Mouse (Mus musculus) MEL (cell line): ENCODE measurements around the gene Secisbp2. TPM values are rescaled to one million over a fixed set of nuclear protein-coding genes. Genes with fewer than 3 reads are reported as not detected.
A peak's percentile ranks its signal among the peaks of the same experiment; 100 is the strongest.

Experiments used
- DNase-seq: peaks from one replicate; pipeline ENCODE4 v3.0.0; 2011; ENCODE audit warnings: low read depth, low spot score
- H3K27ac ChIP-seq: 2 replicates; pipeline ENCODE4 v1.5.1; 2012; ENCODE audit warnings: low read depth, mild to moderate bottlenecking, control low read depth, low read length, moderate library complexity; ENCODE audit not compliant: control insufficient read depth
- H3K27me3 ChIP-seq, 2 experiments: fragments of 150-350 bp in 1 of 2; sonication (generic) in 1 of 2; 2 replicates each; pipeline ENCODE4 v1.6.1; 2012; ENCODE audit warnings: low read length in 2 of 2, mild to moderate bottlenecking in 2 of 2, improper control_type of control experiment in 1 of 2, moderate library complexity in 1 of 2; ENCODE audit not compliant: insufficient read depth in 2 of 2, control insufficient read depth in 1 of 2
- H3K36me3 ChIP-seq, 2 experiments: 2 replicates each; pipeline ENCODE4 v1.6.1; 2012 to 2014; ENCODE audit warnings: low read length in 2 of 2, improper control_type of control experiment in 1 of 2, inconsistent platforms in 1 of 2, mild to moderate bottlenecking in 1 of 2; ENCODE audit not compliant: insufficient read depth in 2 of 2, control insufficient read depth in 1 of 2
- H3K4me1 ChIP-seq, 2 experiments: fragments of 150-350 bp in 1 of 2; sonication (generic) in 1 of 2; 2 replicates each; pipeline ENCODE4 v1.6.1; 2012; ENCODE audit warnings: low read length in 2 of 2, improper control_type of control experiment in 1 of 2, mild to moderate bottlenecking in 1 of 2; ENCODE audit not compliant: insufficient read depth in 2 of 2, control insufficient read depth in 1 of 2
- H3K4me3 ChIP-seq, 2 experiments: fragments of 150-350 bp in 1 of 2; sonication (generic) in 1 of 2; 2 replicates each; pipeline ENCODE4 v1.5.1; 2012; ENCODE audit warnings: low read depth in 2 of 2, low read length in 2 of 2, mild to moderate bottlenecking in 2 of 2, moderate library complexity in 2 of 2, control low read depth in 1 of 2, improper control_type of control experiment in 1 of 2; ENCODE audit not compliant: control insufficient read depth in 1 of 2, insufficient read depth in 1 of 2
- H3K79me2 ChIP-seq: 2 replicates; pipeline ENCODE4 v1.6.1; 2012; ENCODE audit warnings: mild to moderate bottlenecking, low read length, moderate library complexity; ENCODE audit not compliant: control insufficient read depth, poor library complexity, insufficient read depth
- H3K9ac ChIP-seq: 2 replicates; pipeline ENCODE4 v1.6.1; 2012; ENCODE audit warnings: low read depth, mild to moderate bottlenecking, control low read depth, low read length, moderate library complexity; ENCODE audit not compliant: control insufficient read depth, poor library complexity, severe bottlenecking
- H3K9me3 ChIP-seq: fragments of 150-350 bp; sonication (generic); replicated peaks from 2 replicates; pipeline ENCODE4 v1.6.1; 2012; ENCODE audit warnings: mild to moderate bottlenecking, low read length, improper control_type of control experiment, moderate library complexity; ENCODE audit not compliant: insufficient read depth
- BHLHE40 ChIP-seq: IDR thresholded peaks from 2 replicates; pipeline ENCODE4 v1.6.1; 2012; ENCODE audit warnings: low read depth, mild to moderate bottlenecking, inconsistent platforms, low read length, improper control_type of control experiment, borderline replicate concordance
- CHD1 ChIP-seq: IDR thresholded peaks from 2 replicates; pipeline ENCODE4 v1.6.1; 2012; ENCODE audit warnings: low read depth, mild to moderate bottlenecking, inconsistent platforms, low read length, improper control_type of control experiment
- CHD2 ChIP-seq: IDR thresholded peaks from 2 replicates; pipeline ENCODE4 v1.6.1; 2011; ENCODE audit warnings: low read length, improper control_type of control experiment
- CTCF ChIP-seq, 3 experiments: IDR thresholded peaks in 2 of 3; conservative IDR thresholded peaks in 1 of 3; 2 replicates each; pipeline ENCODE4 v1.5.1; 2011 to 2012; ENCODE audit warnings: low read length in 3 of 3, low read depth in 2 of 3, mild to moderate bottlenecking in 2 of 3, improper control_type of control experiment in 1 of 3, inconsistent platforms in 1 of 3, mixed read lengths in 1 of 3, moderate library complexity in 1 of 3; ENCODE audit not compliant: control insufficient read depth in 1 of 3, insufficient read depth in 1 of 3, poor library complexity in 1 of 3, severe bottlenecking in 1 of 3
- ELF1 ChIP-seq: IDR thresholded peaks from 2 replicates; pipeline ENCODE4 v1.6.1; 2014; ENCODE audit warnings: low read depth, mild to moderate bottlenecking, inconsistent platforms, low read length, improper control_type of control experiment, moderate library complexity
- EP300 ChIP-seq, 2 experiments: IDR thresholded peaks; 2 replicates each; pipeline ENCODE4 v1.6.1; 2011; ENCODE audit warnings: improper control_type of control experiment in 2 of 2, low read length in 2 of 2, low read depth in 1 of 2, mild to moderate bottlenecking in 1 of 2
- ETS1 ChIP-seq: IDR thresholded peaks from 2 replicates; pipeline ENCODE4 v1.6.1; 2012; ENCODE audit warnings: low read depth, mild to moderate bottlenecking, inconsistent platforms, low read length, improper control_type of control experiment, moderate library complexity
- GABPA ChIP-seq: IDR thresholded peaks from 2 replicates; pipeline ENCODE4 v1.6.1; 2012; ENCODE audit warnings: low read depth, mild to moderate bottlenecking, inconsistent platforms, low read length, improper control_type of control experiment, moderate library complexity
- GATA1 ChIP-seq: IDR thresholded peaks from 2 replicates; pipeline ENCODE4 v1.6.1; 2011; ENCODE audit warnings: low read depth, low read length, improper control_type of control experiment
- JUND ChIP-seq: IDR thresholded peaks from 2 replicates; pipeline ENCODE4 v1.6.1; 2011; ENCODE audit warnings: low read depth, mild to moderate bottlenecking, improper control_type of control experiment, low read length
- KAT2A ChIP-seq: conservative IDR thresholded peaks from 2 replicates; pipeline ENCODE4 v1.6.1; 2012; ENCODE audit warnings: low read depth, low read length, improper control_type of control experiment, inconsistent platforms
- MAFK ChIP-seq: IDR thresholded peaks from 2 replicates; pipeline ENCODE4 v1.6.1; 2011; ENCODE audit warnings: low read depth, mild to moderate bottlenecking, low read length, improper control_type of control experiment, borderline replicate concordance
- MAX ChIP-seq: IDR thresholded peaks from 2 replicates; pipeline ENCODE4 v1.6.1; 2011; ENCODE audit warnings: low read length, improper control_type of control experiment
- MEF2A ChIP-seq: IDR thresholded peaks from 2 replicates; pipeline ENCODE4 v1.6.1; 2014; ENCODE audit warnings: low read depth, mild to moderate bottlenecking, inconsistent platforms, low read length, improper control_type of control experiment; ENCODE audit not compliant: poor library complexity, insufficient replicate concordance, severe bottlenecking; ENCODE audit errors: extremely low read depth
- MYB ChIP-seq: IDR thresholded peaks from 2 replicates; pipeline ENCODE4 v1.6.1; 2011; ENCODE audit warnings: mild to moderate bottlenecking, low read depth, low read length, improper control_type of control experiment
- NELFE ChIP-seq: IDR thresholded peaks from 2 replicates; pipeline ENCODE4 v1.6.1; 2011; ENCODE audit warnings: low read depth, low read length, improper control_type of control experiment
- POLR2AphosphoS2 ChIP-seq: IDR thresholded peaks from 2 replicates; pipeline ENCODE4 v1.6.1; 2011; ENCODE audit warnings: low read length, improper control_type of control experiment
- RCOR1 ChIP-seq: IDR thresholded peaks from 2 replicates; pipeline ENCODE4 v1.6.1; 2012; ENCODE audit warnings: low read depth, mild to moderate bottlenecking, inconsistent platforms, low read length, improper control_type of control experiment
- SIN3A ChIP-seq: IDR thresholded peaks from 2 replicates; pipeline ENCODE4 v1.6.1; 2012; ENCODE audit warnings: low read length, improper control_type of control experiment, inconsistent platforms
- TAL1 ChIP-seq: IDR thresholded peaks from 2 replicates; pipeline ENCODE4 v1.6.1; 2012; ENCODE audit warnings: mild to moderate bottlenecking, inconsistent platforms, low read length, moderate library complexity, mixed read lengths
- TCF12 ChIP-seq: IDR thresholded peaks from 2 replicates; pipeline ENCODE4 v1.6.1; 2014; ENCODE audit warnings: low read depth, mild to moderate bottlenecking, inconsistent platforms, low read length, improper control_type of control experiment, moderate library complexity
- UBTF ChIP-seq: IDR thresholded peaks from 2 replicates; pipeline ENCODE4 v1.6.1; 2012; ENCODE audit warnings: low read depth, mild to moderate bottlenecking, inconsistent platforms, low read length, improper control_type of control experiment, moderate library complexity, borderline replicate concordance; ENCODE audit not compliant: insufficient read depth
- USF2 ChIP-seq, 2 experiments: IDR thresholded peaks; 2 replicates each; pipeline ENCODE4 v1.6.1; 2011 to 2012; ENCODE audit warnings: improper control_type of control experiment in 2 of 2, low read length in 2 of 2, borderline replicate concordance in 1 of 2, inconsistent platforms in 1 of 2, low read depth in 1 of 2, mild to moderate bottlenecking in 1 of 2; ENCODE audit not compliant: insufficient read depth in 1 of 2
- ZC3H11A ChIP-seq: IDR thresholded peaks from 2 replicates; pipeline ENCODE4 v1.6.1; 2012; ENCODE audit warnings: low read depth, mild to moderate bottlenecking, inconsistent platforms, low read length, improper control_type of control experiment
- ZKSCAN1 ChIP-seq: IDR thresholded peaks from 2 replicates; pipeline ENCODE4 v1.6.1; 2012; ENCODE audit warnings: low read depth, mild to moderate bottlenecking, inconsistent platforms, low read length, improper control_type of control experiment, moderate library complexity
- ZMIZ1 ChIP-seq: IDR thresholded peaks from 2 replicates; pipeline ENCODE4 v1.6.1; 2012; ENCODE audit warnings: low read depth, mild to moderate bottlenecking, inconsistent platforms, low read length, improper control_type of control experiment, moderate library complexity
- polyA plus RNA-seq, 2 experiments: library from polyadenylated mRNA; stranded (reverse) in 1 of 2; unstranded in 1 of 2; fragments of >175 nt in 1 of 2; fragments of >200 nt in 1 of 2; gene quantifications; 2 replicates each; pipeline versions ENCODE4 v1.2.1 to v1.2.4; 2012; ENCODE audit warnings: low replicate concordance in 2 of 2, low read depth in 1 of 2; ENCODE audit not compliant: insufficient read length in 2 of 2, insufficient read depth in 1 of 2, missing spikeins in 1 of 2
- total RNA-seq: library from RNA; depleted of rRNA; stranded (reverse); fragments of 300-350 nt; gene quantifications from 2 replicates; pipeline ENCODE4 v1.2.3, GENCODE M21; 2012

Gene Secisbp2
- total and polyA plus RNA-seq, 3 experiments = 26.0 to 76.4 (median 28.5) TPM

DNA sequence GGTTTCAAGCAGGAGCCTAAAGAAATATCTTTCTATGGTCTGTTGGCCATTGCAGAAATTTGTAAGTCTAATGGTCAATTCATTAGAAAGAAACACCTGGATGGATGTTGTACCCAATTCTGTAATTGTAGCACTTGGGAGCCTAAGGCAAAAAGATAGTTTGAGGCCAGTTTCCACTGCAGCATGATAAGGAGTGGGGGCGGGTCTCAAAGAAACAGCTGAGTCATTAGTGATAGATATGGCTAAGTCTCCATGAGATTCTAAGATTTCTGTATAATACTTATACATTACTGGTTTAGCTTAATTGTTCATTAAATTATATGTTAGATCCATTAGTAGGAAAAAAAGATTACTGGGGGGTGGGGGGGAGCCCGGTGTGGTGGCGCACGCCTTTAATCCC is 3.3 kb upstream of the Secisbp2 start (continued):
- no peak for TF ChIP-seq RCOR1
- TF ChIP-seq MEF2A = no peak
- peak; percentile 26 for TF ChIP-seq CHD1
- no peak for TF ChIP-seq ZKSCAN1
- TF ChIP-seq CHD2 = no peak
- TF ChIP-seq MAFK = peak; percentile 51; the same call in 1 of the 2 replicates
- TF ChIP-seq EP300 (IDR thresholded peaks at IDR 0.05; ENCODE audit: low read depth in 1 of 2, low read length in 2 of 2) = peak; percentile 81 to 87
- TF ChIP-seq UBTF = no peak
- no peak for TF ChIP-seq ZMIZ1
- TF ChIP-seq POLR2AphosphoS2 = 0 out of 2 replicates have a peak, but pooled peaks have one; percentile 48
- no peak for TF ChIP-seq ELF1

DNA sequence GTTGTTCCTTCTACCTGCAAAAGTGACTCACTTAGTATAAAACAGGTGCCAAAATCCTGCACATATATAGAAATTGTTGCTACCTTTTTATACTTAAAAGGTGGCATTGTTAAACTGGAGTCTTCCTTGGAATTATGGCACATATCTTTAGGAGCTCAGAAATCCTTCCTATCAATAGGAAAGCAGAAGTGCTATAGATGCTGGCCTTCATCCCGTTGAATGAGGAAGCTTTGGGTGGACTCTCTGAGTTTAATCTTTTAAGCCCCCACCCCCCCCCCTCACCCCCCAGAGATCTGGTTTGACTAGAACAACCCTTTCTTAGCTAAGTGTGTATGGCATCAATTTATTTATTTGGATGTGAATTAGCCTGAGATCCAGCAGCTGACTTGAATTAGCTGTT is 1.8 kb upstream of the Secisbp2 start:
- H3K4me1 ChIP-seq = peaks cover 0 to 11% of the 10 kb centered on the region in 2 experiments; a peak in 3 of 4 replicates
- H3K9me3 ChIP-seq = no peaks in the 10 kb centered on the region
- TF ChIP-seq EP300 (IDR thresholded peaks at IDR 0.05; ENCODE audit: low read depth in 1 of 2, low read length in 2 of 2) (peak; percentile 26 to 28; a peak in 2 of 4 replicates), SIN3A (peak; percentile 22; the same call in 1 of the 2 replicates), MYB (no peak), KAT2A (no peak), RCOR1 (no peak), ETS1 (no peak), NELFE (no peak), BHLHE40 (no peak), ZKSCAN1 (no peak)
- TF ChIP-seq, all 39 proteins: peak for 2
- DNase-seq = peak; percentile 58
- peaks cover 64% of the 10 kb centered on the region for H3K79me2 ChIP-seq
- H3K9ac ChIP-seq = no peak overlapping the region
- H3K36me3 ChIP-seq = peaks cover 11 to 33% of the 10 kb centered on the region in 2 experiments
- H3K4me3 ChIP-seq = no peak overlapping the region
- peak overlapping the region; percentile 31 for H3K27ac ChIP-seq
- no peaks in the 10 kb centered on the region for H3K27me3 ChIP-seq

DNA sequence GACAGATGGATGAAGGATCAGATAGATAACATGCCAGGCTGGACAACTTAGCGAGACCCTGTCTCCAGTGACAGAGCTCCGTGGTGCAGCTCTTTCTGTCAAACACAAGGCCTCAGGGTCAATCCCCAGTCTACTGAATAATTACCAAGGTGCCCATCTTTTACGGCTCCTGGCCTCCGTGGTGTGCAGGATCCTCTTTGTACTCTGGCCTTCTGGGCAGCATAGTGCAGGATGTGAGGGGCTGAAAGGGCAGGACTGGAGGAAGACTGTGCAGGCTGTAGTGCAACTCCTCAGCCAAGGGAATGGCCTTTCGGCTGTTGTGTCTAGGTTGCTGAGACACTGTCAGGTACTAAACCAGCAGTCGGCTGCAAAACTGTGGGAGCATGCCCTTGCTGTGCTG is 1.7 kb downstream of the Secisbp2 start:
- Histone ChIP-seq H3K27ac (no peak overlapping the region), H3K9me3 (no peaks in the 10 kb centered on the region), H3K27me3 (no peaks in the 10 kb centered on the region), H3K36me3 (peaks cover 23 to 28% of the 10 kb centered on the region in 2 experiments), H3K4me3 (no peak overlapping the region)
- DNase-seq = no peak
- TF ChIP-seq SIN3A (no peak), MAFK (no peak), ZC3H11A (no peak), GATA1 (no peak), CHD2 (no peak), TCF12 (no peak), GABPA (no peak), NELFE (no peak), USF2 (IDR thresholded peaks at IDR 0.05; ENCODE audit: borderline replicate concordance in 1 of 2, insufficient read depth in 1 of 2, low read depth in 1 of 2, low read length in 2 of 2) (no peak), TAL1 (no peak), CTCF (IDR thresholded peaks at IDR 0.05 in 2 of 3, conservative IDR thresholded peaks at IDR 0.05 in 1 of 3; ENCODE audit: control insufficient read depth in 1 of 3, insufficient read depth in 1 of 3, low read depth in 2 of 3, low read length in 3 of 3, poor library complexity in 1 of 3, severe bottlenecking in 1 of 3) (no peak), MAX (no peak), JUND (no peak), MYB (no peak)
- TF ChIP-seq, all 39 proteins: peak for 0
- H3K9ac ChIP-seq = no peak overlapping the region
- H3K79me2 ChIP-seq = peaks cover 37% of the 10 kb centered on the region
- peaks cover 0 to 11% of the 10 kb centered on the region in 2 experiments; a peak in 3 of 4 replicates for H3K4me1 ChIP-seq
